Comparison of ENCODE assay signal across 19 mouse cellular contexts in genomic region chr11:68401428-68401827, GRCm38 (mm10). TPM values are rescaled to one million over a fixed set of nuclear protein-coding genes. Genes with fewer than 3 reads are reported as not detected.
DNase-seq lines count a peak whose midpoint lies in the region; ATAC-seq lines count a peak whose summit lies in the region.
"Had no signal": no experiment of that assay in that cellular context is flagged by ENCODE, and none has a peak within 500 bp of the region (broad histone marks: within the 10 kb centered on the region; RNA-seq: fewer than 3 reads in every experiment).

No protein-coding gene starts in this region.

- H3K4me3 ChIP-seq in intestine, embryonic 14.5 days (ENCODE audit: low read depth, low read length): no peak overlapping the region
- H3K4me3 ChIP-seq in intestine, embryonic 15.5 days (replicated peaks): no peak overlapping the region
- no peak overlapping the region for H3K4me3 ChIP-seq in neural tube, embryonic 12.5 days
- H3K4me3 ChIP-seq in neural tube, embryonic 15.5 days (replicated peaks): no peak overlapping the region
- H3K4me3 ChIP-seq: embryonic facial prominence, embryonic 13.5 days; gastrocnemius, adult 2 months had no signal

- no peak overlapping the region for H3K9ac ChIP-seq in intestine, embryonic 14.5 days (ENCODE audit: low read length)
- no peak overlapping the region for H3K9ac ChIP-seq in intestine, embryonic 15.5 days
- H3K9ac ChIP-seq in neural tube, embryonic 12.5 days: no peak overlapping the region
- H3K9ac ChIP-seq in neural tube, embryonic 15.5 days (replicated peaks): no peak overlapping the region
- H3K9ac ChIP-seq: embryonic facial prominence, embryonic 13.5 days; forebrain, embryonic 13.5 days; heart, embryonic 12.5 days had no signal

- H3K4me1 ChIP-seq in intestine, embryonic 14.5 days (replicated peaks; ENCODE audit: control insufficient read depth, insufficient read depth, low read length): no peaks in the 10 kb centered on the region
- H3K4me1 ChIP-seq in intestine, embryonic 15.5 days (replicated peaks): 0 out of 2 replicates have a peak, but pooled peaks cover 13% of the 10 kb centered on the region
- H3K4me1 ChIP-seq in neural tube, embryonic 12.5 days: peaks cover 24% of the 10 kb centered on the region
- H3K4me1 ChIP-seq in neural tube, embryonic 15.5 days: peaks cover 23% of the 10 kb centered on the region

- no peak overlapping the region for H3K4me2 ChIP-seq in intestine, embryonic 14.5 days (ENCODE audit: low read length)
- no peak overlapping the region for H3K4me2 ChIP-seq in intestine, embryonic 15.5 days (replicated peaks)
- 0 out of 2 replicates have a peak overlapping the region, but pooled peaks have one; percentile 91 for H3K4me2 ChIP-seq in neural tube, embryonic 12.5 days (replicated peaks)
- H3K4me2 ChIP-seq in neural tube, embryonic 15.5 days: no peak overlapping the region
- H3K4me2 ChIP-seq: embryonic facial prominence, embryonic 13.5 days had no signal

- DNase-seq in intestine, embryonic 14.5 days (ENCODE audit: low spot score): peak; percentile 55
- DNase-seq in R1 (ENCODE audit: low read depth, low spot score): peak; percentile 74
- no peak for DNase-seq in yolk sac, embryonic 10.5 days (ENCODE audit: low spot score)
- DNase-seq: adrenal gland, adult 8-10 months; adrenal gland, postnatal 36 days; cerebellum, adult 11 months; cerebellum, adult 8-10 months; cerebellum, postnatal 14 days; gastrocnemius, adult 2 months; gastrocnemius, postnatal 25 days had no signal

- H3K9me3 ChIP-seq in intestine, embryonic 14.5 days (ENCODE audit: control insufficient read depth, low read length): no peaks in the 10 kb centered on the region
- no peaks in the 10 kb centered on the region for H3K9me3 ChIP-seq in intestine, embryonic 15.5 days
- H3K9me3 ChIP-seq in neural tube, embryonic 12.5 days: no peaks in the 10 kb centered on the region
- H3K9me3 ChIP-seq in neural tube, embryonic 15.5 days (replicated peaks): no peaks in the 10 kb centered on the region
- H3K9me3 ChIP-seq: embryonic facial prominence, embryonic 13.5 days; forebrain, embryonic 13.5 days; heart, embryonic 12.5 days had no signal

- no peak for ATAC-seq in intestine, embryonic 14.5 days (replicated peaks; ENCODE audit: low FRiP score, low TSS enrichment, low read depth)
- ATAC-seq in intestine, embryonic 15.5 days: no peak
- no peak for ATAC-seq in neural tube, embryonic 12.5 days (ENCODE audit: low FRiP score, low read depth)
- no peak for ATAC-seq in neural tube, embryonic 15.5 days (ENCODE audit: low FRiP score)
- ATAC-seq: forebrain, embryonic 13.5 days; hindbrain, embryonic 16.5 days; inflammation-experienced regulatory T-cells, adult 6 months; Patski had no signal

- no peak overlapping the region for H3K27ac ChIP-seq in intestine, embryonic 14.5 days (ENCODE audit: low read depth)
- H3K27ac ChIP-seq in intestine, embryonic 15.5 days: no peak overlapping the region
- no peak overlapping the region for H3K27ac ChIP-seq in neural tube, embryonic 12.5 days
- no peak overlapping the region for H3K27ac ChIP-seq in neural tube, embryonic 15.5 days (replicated peaks)
- H3K27ac ChIP-seq: embryonic facial prominence, embryonic 13.5 days; forebrain, embryonic 13.5 days; gastrocnemius, adult 2 months had no signal

- H3K36me3 ChIP-seq in intestine, embryonic 14.5 days (ENCODE audit: control insufficient read depth, insufficient read depth, low read length): no peaks in the 10 kb centered on the region
- H3K36me3 ChIP-seq in intestine, embryonic 15.5 days: no peaks in the 10 kb centered on the region
- H3K36me3 ChIP-seq in neural tube, embryonic 12.5 days: no peaks in the 10 kb centered on the region
- no peaks in the 10 kb centered on the region for H3K36me3 ChIP-seq in neural tube, embryonic 15.5 days
- H3K36me3 ChIP-seq: embryonic facial prominence, embryonic 13.5 days; heart, embryonic 12.5 days had no signal

- H3K27me3 ChIP-seq in intestine, embryonic 14.5 days (replicated peaks; ENCODE audit: control insufficient read depth, insufficient read depth, low read length): peaks cover 41% of the 10 kb centered on the region
- H3K27me3 ChIP-seq in intestine, embryonic 15.5 days (replicated peaks): peaks cover 54% of the 10 kb centered on the region
- peaks cover 42% of the 10 kb centered on the region for H3K27me3 ChIP-seq in neural tube, embryonic 12.5 days (replicated peaks)
- H3K27me3 ChIP-seq in neural tube, embryonic 15.5 days (replicated peaks): peaks cover 34% of the 10 kb centered on the region
- H3K27me3 ChIP-seq: Patski had no signal

- WGBS in intestine, embryonic 14.5 days: 30% methylated on average over 5 of the region's 5 CpGs
- 34% methylated on average over 5 of the region's 5 CpGs for WGBS in intestine, embryonic 15.5 days
- 32% methylated on average over 5 of the region's 5 CpGs for WGBS in neural tube, embryonic 12.5 days
- 46% methylated on average over 5 of the region's 5 CpGs for WGBS in neural tube, embryonic 15.5 days

RNA-seq across cellular contexts. Expression of gene Ntn1, which starts 0.8 kb away (rescaled TPM):
- 6.2 and 6.7 TPM in 2 replicates for polyA plus RNA-seq in intestine, embryonic 14.5 days (2014; fragmentation: Nextera tagmentation; extraction: Ambion mirVana)
- 9.1 and 9.4 TPM in 2 replicates for polyA plus RNA-seq in intestine, embryonic 15.5 days (2015; fragmentation: Nextera tagmentation; extraction: Ambion mirVana)
- 48.0 and 48.2 TPM in 2 replicates for polyA plus RNA-seq in neural tube, embryonic 12.5 days (2016; fragmentation: Nextera tagmentation; extraction: Ambion mirVana)
- 25.7 and 28.9 TPM in 2 replicates for polyA plus RNA-seq in neural tube, embryonic 15.5 days (2015; fragmentation: Nextera tagmentation; extraction: Ambion mirVana)

RNA-seq across cellular contexts. Expression of gene Pik3r5, which starts 30.5 kb away (rescaled TPM):
- polyA plus RNA-seq in intestine, embryonic 14.5 days (2014; fragmentation: Nextera tagmentation; extraction: Ambion mirVana): 0.61 and 0.78 TPM in 2 replicates
- 0.49 and 0.56 TPM in 2 replicates for polyA plus RNA-seq in intestine, embryonic 15.5 days (2015; fragmentation: Nextera tagmentation; extraction: Ambion mirVana)
- 1.3 TPM in 2 replicates for polyA plus RNA-seq in neural tube, embryonic 12.5 days (2016; fragmentation: Nextera tagmentation; extraction: Ambion mirVana)
- polyA plus RNA-seq in neural tube, embryonic 15.5 days (2015; fragmentation: Nextera tagmentation; extraction: Ambion mirVana): 0.72 and 2.0 TPM in 2 replicates
